Mouse (Mus musculus): ENCODE data around the gene Rsph9.

Rsph9 gene

GRCm38 (mm10) chr17:46143578-46144423, at the start of gene Rsph9:
TSS of gene Rsph9 (minus strand) at chr17:46144216.
- peak; percentile 92 for DNase-seq (ENCODE audit: low spot score)

GRCm38 (mm10) chr17:46188829-46189228, 44.8 kb upstream of the Rsph9 start:
- no peak for DNase-seq (ENCODE audit: low spot score)

- DNase-seq (ENCODE audit: low spot score): no peak
These were observed 38.3 kb upstream of the Rsph9 start for GRCm38 (mm10) chr17:46182273-46182672.

- peak; percentile 49 for DNase-seq (ENCODE audit: low spot score)
These were observed 26.5 kb upstream of the Rsph9 start for GRCm38 (mm10) chr17:46170538-46170937.

GRCm38 (mm10) chr17:46168768-46169167, 24.8 kb upstream of the Rsph9 start:
- no peak for DNase-seq (ENCODE audit: low spot score)

GRCm38 (mm10) chr17:46168318-46168717, 24.3 kb upstream of the Rsph9 start:
- no peak for DNase-seq (ENCODE audit: low spot score)

GRCm38 (mm10) chr17:46167014-46167413, 23.0 kb upstream of the Rsph9 start:
- no peak for DNase-seq (ENCODE audit: low spot score)

GRCm38 (mm10) chr17:46166270-46166669, 22.3 kb upstream of the Rsph9 start:
- no peak for DNase-seq (ENCODE audit: low spot score)

GRCm38 (mm10) chr17:46165460-46165859, 21.4 kb upstream of the Rsph9 start:
- DNase-seq (ENCODE audit: low spot score): no peak

GRCm38 (mm10) chr17:46164791-46165190, 20.8 kb upstream of the Rsph9 start:
- DNase-seq (ENCODE audit: low spot score): no peak

- no peak for DNase-seq (ENCODE audit: low spot score)
These were observed 20.3 kb upstream of the Rsph9 start for GRCm38 (mm10) chr17:46164301-46164700.

GRCm38 (mm10) chr17:46162951-46163421, 19.0 kb upstream of the Rsph9 start:
- peak; percentile 81 for DNase-seq (ENCODE audit: low spot score)

- DNase-seq (ENCODE audit: low spot score): no peak
These were observed 18.5 kb upstream of the Rsph9 start for GRCm38 (mm10) chr17:46162551-46162950.

GRCm38 (mm10) chr17:46161710-46162109, 17.7 kb upstream of the Rsph9 start:
- no peak for DNase-seq (ENCODE audit: low spot score)

GRCm38 (mm10) chr17:46161179-46161578, 17.2 kb upstream of the Rsph9 start:
- no peak for DNase-seq (ENCODE audit: low spot score)

- peak; percentile 99 for DNase-seq (ENCODE audit: low spot score)
These were observed 16.7 kb upstream of the Rsph9 start, which contains the start of gene Gtpbp2 for GRCm38 (mm10) chr17:46160686-46161085. TSS of gene Gtpbp2 (plus strand) at chr17:46161032.

GRCm38 (mm10) chr17:46160090-46160662, 16.2 kb upstream of the Rsph9 start:
- DNase-seq (ENCODE audit: low spot score): peak; percentile 96

GRCm38 (mm10) chr17:46159236-46159635, 15.2 kb upstream of the Rsph9 start:
- no peak for DNase-seq (ENCODE audit: low spot score)

GRCm38 (mm10) chr17:46157131-46157530, 13.1 kb upstream of the Rsph9 start:
- no peak for DNase-seq (ENCODE audit: low spot score)

- DNase-seq (ENCODE audit: low spot score): no peak
These were observed 12.7 kb upstream of the Rsph9 start for GRCm38 (mm10) chr17:46156680-46157079.

GRCm38 (mm10) chr17:46154336-46154735, 10.3 kb upstream of the Rsph9 start:
- no peak for DNase-seq (ENCODE audit: low spot score)

GRCm38 (mm10) chr17:46152847-46153782, 9.1 kb upstream of the Rsph9 start, which contains the start of gene Mad2l1bp:
TSS of gene Mad2l1bp (minus strand) at chr17:46153553.
- peak; percentile 96 for DNase-seq (ENCODE audit: low spot score)

Data from lung, postnatal 25 days (tissue).